Mouse (Mus musculus) megakaryocyte, embryonic 14.5 days (primary cell): ENCODE results near the gene AI481877. TPM values are rescaled to one million over a fixed set of nuclear protein-coding genes. Genes with fewer than 3 reads are reported as not detected.
A peak's percentile ranks its signal among the peaks of the same experiment; 100 is the strongest.

Experiments used
- H3K27me3 ChIP-seq: replicated peaks from 2 replicates; pipeline ENCODE3; 2012; ENCODE audit warnings: inconsistent platforms
- H3K36me3 ChIP-seq: replicated peaks from 2 replicates; pipeline ENCODE3; 2012; ENCODE audit warnings: low read length, inconsistent platforms, mixed read lengths
- H3K4me1 ChIP-seq: 2 replicates; pipeline ENCODE4 v1.6.1; 2012; ENCODE audit warnings: inconsistent platforms
- H3K4me3 ChIP-seq: replicated peaks from 2 replicates; pipeline ENCODE3; 2012; ENCODE audit warnings: moderate library complexity, mild to moderate bottlenecking, inconsistent platforms
- H3K9me3 ChIP-seq: 2 replicates; pipeline ENCODE4 v1.6.1; 2012; ENCODE audit warnings: inconsistent platforms
- FLI1 ChIP-seq: IDR thresholded peaks from 2 replicates; pipeline ENCODE4 v1.6.1; 2012; ENCODE audit warnings: low read length, inconsistent platforms, mixed read lengths
- GATA1 ChIP-seq: IDR thresholded peaks from 3 replicates; pipeline ENCODE4 v1.6.1; 2012; ENCODE audit warnings: mixed read lengths, low read length, inconsistent platforms, borderline replicate concordance
- polyA plus RNA-seq: library from polyadenylated mRNA; stranded (reverse); fragments of >175 nt; gene quantifications from 2 replicates; pipeline ENCODE4 v1.2.3, GENCODE M21; 2012; ENCODE audit warnings: low replicate concordance; ENCODE audit not compliant: insufficient read depth

Gene AI481877
- polyA plus RNA-seq, 1 experiment = not detected

DNA sequence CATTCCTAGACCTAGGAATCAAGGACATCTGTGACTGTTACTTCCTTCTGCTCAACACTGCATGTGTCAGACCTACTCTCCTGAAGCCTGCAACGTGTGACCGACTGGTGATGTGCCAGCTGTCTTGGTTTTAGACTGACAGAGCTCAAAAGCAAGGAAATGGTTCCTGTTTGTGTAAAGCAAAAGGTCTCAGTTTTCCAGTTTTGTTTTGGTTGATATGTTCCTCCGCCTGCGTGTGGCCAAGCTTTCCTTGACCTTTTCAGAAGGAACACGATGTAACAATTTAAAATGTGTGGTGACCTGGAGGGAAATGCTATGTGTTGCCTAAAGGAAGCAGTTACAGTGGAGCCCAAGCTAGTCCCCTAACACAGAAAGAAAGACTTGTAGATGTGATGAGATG, 31.2 kb upstream of the AI481877 start:
- Histone ChIP-seq H3K9me3 (no peaks in the 10 kb centered on the region), H3K4me1 (peaks cover 12% of the 10 kb centered on the region), H3K4me3 (no peak overlapping the region), H3K27me3 (no peaks in the 10 kb centered on the region), H3K36me3 (no peaks in the 10 kb centered on the region)
- no peak for TF ChIP-seq FLI1
- TF ChIP-seq GATA1 = no peak

DNA sequence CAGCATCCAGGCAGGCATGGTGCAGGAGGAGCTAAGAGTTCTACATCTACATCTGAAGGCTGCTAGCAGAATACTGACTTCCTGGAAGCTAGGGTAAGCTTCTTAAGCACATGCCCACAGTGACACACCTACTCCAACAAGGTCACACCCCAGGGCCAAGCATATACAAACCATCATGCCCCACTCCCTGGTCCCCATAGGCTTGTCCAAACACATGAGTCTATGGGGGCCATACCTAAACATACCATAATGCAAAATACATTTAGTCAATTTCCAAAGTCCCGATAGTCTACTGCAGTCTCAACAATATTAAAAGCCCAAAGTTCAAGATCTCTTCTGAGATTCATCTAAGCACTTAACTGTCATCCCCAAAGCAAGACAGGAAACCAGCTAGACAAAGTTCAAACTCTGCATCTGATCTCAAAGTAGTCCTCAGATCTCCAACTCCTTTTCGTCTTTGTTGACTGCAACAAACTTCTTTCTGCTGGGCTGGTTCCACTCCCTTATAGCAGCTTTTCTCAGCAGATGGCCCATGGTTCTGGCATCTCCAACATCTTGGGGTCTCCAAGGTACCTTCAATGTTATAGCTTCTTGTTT, 28.6 kb upstream of the AI481877 start:
- TF ChIP-seq FLI1 (no peak), GATA1 (no peak)
- Histone ChIP-seq H3K4me1 (peaks cover 10% of the 10 kb centered on the region), H3K9me3 (no peaks in the 10 kb centered on the region), H3K27me3 (no peaks in the 10 kb centered on the region), H3K4me3 (no peak overlapping the region), H3K36me3 (no peaks in the 10 kb centered on the region)

DNA sequence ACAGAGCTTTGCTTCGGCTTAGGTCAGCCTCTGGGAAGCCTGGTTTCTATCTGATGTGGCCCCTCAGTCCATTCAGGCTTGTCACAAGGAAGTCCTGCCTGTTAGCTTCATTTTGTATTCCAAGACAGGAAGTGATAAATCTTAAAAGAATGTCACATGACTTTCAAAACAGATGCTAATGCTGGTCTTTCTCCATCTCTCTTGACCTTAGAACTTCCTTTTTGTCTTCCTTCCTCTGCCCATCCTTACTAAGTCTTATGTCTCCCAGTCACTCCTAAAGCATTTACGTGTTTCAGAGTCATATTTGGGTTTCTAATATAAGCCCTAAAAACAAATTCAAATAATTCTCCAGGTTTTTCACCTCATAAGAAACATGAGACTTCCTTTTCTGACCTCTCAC, 25.3 kb upstream of the AI481877 start:
- Histone ChIP-seq H3K4me1 (peaks cover 3% of the 10 kb centered on the region; the same call in 1 of the 2 replicates), H3K27me3 (peaks cover 10% of the 10 kb centered on the region), H3K4me3 (no peak overlapping the region), H3K36me3 (no peaks in the 10 kb centered on the region), H3K9me3 (no peaks in the 10 kb centered on the region)
- TF ChIP-seq FLI1 (no peak), GATA1 (no peak)

DNA sequence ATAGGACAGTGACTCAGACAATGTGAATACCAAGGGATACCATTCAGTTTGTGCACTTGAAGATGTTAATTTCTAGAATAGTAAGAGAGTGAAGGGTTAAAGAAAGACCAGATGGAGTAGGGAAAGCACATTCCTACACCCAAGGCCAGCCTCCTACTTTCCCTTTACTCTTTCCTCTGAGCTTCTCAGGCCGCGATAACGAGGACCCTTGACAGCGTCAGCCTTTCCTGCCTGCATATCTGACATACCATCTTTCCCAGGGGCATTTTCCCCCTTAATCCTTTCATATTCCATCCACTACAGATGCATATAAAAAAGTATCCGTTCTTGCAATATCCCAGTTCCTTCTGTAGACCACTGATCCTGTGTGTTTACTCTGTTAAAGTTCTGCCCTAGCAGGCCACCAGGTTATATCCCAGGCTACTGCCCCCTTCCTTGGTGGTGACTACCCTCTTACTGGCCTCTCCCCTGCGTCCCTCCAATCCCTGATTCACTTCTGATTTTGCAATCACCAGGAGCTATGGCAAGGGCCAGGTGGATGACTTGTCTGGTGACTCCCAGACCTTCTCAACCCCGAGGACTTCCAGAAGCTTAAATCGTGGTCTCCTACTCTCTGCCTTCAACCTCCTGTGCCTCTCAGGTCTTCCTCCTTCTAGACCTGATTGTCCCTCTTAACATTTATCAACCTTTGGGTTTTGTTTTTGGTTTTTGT, 22.3 kb upstream of the AI481877 start:
- no peaks in the 10 kb centered on the region for H3K36me3 ChIP-seq
- TF ChIP-seq FLI1 (no peak), GATA1 (no peak)
- no peak overlapping the region for H3K4me3 ChIP-seq
- H3K27me3 ChIP-seq = peaks cover 14% of the 10 kb centered on the region
- no peaks in the 10 kb centered on the region for H3K9me3 ChIP-seq
- H3K4me1 ChIP-seq = peaks cover 17% of the 10 kb centered on the region

DNA sequence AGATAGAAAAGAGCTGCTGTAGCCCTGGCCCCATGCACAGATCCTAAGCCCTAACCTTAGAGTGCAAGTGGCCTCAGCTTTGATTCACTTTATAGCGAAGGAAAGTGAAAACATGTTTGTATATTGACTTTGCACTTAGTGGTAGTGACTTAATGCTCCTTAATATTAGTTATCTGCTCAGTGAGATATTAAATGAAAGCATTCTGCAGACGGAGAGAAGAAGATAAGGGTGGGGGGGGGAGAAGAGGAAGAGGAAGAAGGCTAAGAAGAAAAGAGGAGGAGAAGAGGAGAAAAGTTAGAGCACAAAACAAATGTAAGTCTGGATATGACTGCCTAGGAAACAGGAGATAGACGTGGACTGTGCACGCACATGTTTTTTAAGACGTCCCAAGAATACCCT, 21.5 kb upstream of the AI481877 start:
- no peak for TF ChIP-seq GATA1
- TF ChIP-seq FLI1 = no peak
- Histone ChIP-seq H3K36me3 (no peaks in the 10 kb centered on the region), H3K4me3 (no peak overlapping the region), H3K27me3 (peaks cover 14% of the 10 kb centered on the region), H3K9me3 (no peaks in the 10 kb centered on the region), H3K4me1 (peaks cover 17% of the 10 kb centered on the region)

DNA sequence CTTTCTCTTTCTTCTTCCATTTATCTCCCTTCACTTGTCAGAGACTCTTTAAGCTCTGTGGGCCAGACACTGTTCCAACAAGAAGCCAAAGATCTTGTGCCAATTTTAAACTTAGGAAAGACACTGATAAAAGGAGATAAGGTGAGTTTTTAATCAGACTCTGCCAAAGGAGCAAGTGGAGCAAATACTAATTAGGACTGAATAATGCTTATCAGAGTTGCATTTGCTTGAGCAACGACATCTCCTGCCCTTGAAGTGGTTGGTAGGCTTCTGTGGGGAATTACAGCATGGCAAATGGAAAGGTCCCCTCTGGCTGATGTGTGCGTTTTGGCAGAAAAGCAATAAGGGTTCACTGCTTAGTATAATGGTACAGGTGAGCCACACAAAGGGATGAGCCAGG, 18.9 kb upstream of the AI481877 start:
- Histone ChIP-seq H3K9me3 (no peaks in the 10 kb centered on the region), H3K36me3 (no peaks in the 10 kb centered on the region), H3K4me1 (peaks cover 13% of the 10 kb centered on the region), H3K27me3 (peaks cover 14% of the 10 kb centered on the region), H3K4me3 (no peak overlapping the region)
- no peak for TF ChIP-seq FLI1
- no peak for TF ChIP-seq GATA1

DNA sequence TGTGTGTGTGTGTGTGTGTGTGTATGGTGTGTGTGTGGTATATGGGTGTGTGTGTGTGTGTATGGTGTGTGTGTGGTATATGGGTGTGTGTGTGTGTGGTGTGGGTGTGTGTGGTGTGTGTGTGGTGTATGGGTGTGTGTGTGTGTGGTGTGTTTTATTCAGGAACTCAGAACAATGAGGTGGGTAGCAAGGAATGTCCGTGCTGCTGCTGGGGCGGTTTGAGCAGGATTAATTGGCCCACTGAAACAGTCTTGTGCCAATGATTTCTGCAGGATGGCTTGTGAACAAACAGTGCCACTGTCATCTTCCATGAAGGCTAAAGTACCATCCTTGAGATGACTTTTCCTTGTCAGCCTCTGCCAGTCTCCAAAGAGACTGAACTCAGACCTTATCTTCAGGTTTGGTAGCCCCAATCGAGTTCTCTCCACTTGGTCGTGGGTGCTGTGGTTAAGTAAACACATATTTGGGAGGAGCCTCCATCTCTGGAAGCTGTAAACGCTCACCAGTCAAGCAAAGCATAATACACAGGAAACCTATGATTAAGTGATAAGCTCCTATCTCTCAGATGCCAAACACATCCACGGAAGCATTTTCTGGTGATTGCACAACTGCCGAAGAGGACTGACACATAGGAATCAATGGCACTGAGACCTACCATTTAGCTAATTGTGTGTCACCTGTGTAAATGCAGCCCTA, 18.3 kb upstream of the AI481877 start:
- Histone ChIP-seq H3K4me1 (peaks cover 17% of the 10 kb centered on the region), H3K4me3 (peak overlapping the region; percentile 72), H3K36me3 (no peaks in the 10 kb centered on the region), H3K9me3 (no peaks in the 10 kb centered on the region), H3K27me3 (peaks cover 14% of the 10 kb centered on the region)
- no peak for TF ChIP-seq GATA1
- TF ChIP-seq FLI1 = no peak

DNA sequence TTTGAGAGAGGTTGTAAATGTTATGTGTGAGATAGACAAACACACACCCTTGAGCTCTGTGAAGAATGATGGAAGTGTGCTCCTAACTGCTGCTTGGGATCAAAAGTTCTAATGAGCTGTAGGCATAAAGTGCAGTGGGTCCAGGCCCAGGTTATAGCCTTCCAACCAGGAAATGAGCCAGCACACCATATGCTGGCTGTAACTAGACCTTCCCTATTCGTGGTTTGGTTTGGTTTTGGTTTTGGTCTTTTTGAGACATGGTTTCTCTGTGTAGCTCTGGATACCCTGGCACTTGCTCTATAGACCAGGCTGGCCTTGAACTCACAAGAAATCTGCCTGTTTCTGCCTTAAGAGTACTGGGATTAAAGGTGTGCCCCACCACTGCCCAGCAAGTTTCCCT, 13.2 kb upstream of the AI481877 start:
- Histone ChIP-seq H3K4me3 (peak overlapping the region; percentile 7), H3K36me3 (no peaks in the 10 kb centered on the region), H3K4me1 (peaks cover 29% of the 10 kb centered on the region), H3K9me3 (no peaks in the 10 kb centered on the region), H3K27me3 (peaks cover under 1% of the 10 kb centered on the region)
- TF ChIP-seq GATA1 = no peak

DNA sequence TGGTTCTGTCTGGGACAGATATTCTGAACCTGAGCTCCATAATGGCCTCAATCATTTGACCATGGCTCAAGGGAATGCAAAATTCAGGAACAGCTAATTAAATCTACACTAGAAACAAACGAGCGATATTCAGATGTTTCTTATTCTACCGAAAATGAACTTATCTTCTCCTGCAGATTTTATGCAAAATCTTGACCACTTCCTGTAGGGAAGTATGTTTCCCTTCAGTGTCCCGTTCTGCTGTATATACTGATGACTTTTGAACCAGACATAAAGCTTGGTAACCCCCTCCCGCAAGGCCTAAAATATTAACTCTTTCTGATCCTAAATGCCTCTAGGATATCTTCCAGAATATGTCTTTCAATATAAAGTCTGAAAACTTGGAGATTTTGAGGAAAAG, 12.1 kb upstream of the AI481877 start:
- no peak overlapping the region for H3K4me3 ChIP-seq
- H3K4me1 ChIP-seq = peaks cover 28% of the 10 kb centered on the region
- H3K9me3 ChIP-seq = no peaks in the 10 kb centered on the region
- H3K27me3 ChIP-seq = no peaks in the 10 kb centered on the region
- no peaks in the 10 kb centered on the region for H3K36me3 ChIP-seq
- TF ChIP-seq GATA1 = no peak
- no peak for TF ChIP-seq FLI1

DNA sequence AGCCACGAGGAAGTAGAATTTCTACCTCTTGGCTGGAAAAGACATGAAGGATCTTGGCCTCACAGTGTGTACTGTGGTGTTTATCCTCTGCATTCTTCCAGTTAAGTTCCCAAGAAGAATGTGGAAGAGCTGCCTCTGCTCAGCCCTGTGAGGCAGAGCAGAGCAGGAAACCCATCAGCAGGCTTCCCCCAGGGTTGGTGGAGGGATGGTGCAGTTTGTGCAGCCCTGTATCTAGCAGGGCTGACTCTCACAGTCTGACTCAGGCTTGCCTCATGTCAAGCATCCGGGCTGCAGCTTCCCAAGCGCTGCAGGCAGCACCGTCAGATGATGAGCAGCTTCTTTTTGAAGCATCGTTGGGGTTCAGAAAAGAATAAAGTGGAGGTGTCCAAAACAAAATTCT, 10.3 kb upstream of the AI481877 start:
- Histone ChIP-seq H3K27me3 (no peaks in the 10 kb centered on the region), H3K36me3 (no peaks in the 10 kb centered on the region), H3K9me3 (no peaks in the 10 kb centered on the region), H3K4me3 (no peak overlapping the region), H3K4me1 (peaks cover 28% of the 10 kb centered on the region)
- TF ChIP-seq FLI1 (no peak), GATA1 (no peak)
